Comparison of ENCODE assay signal across 8 mouse cellular contexts in the genomic region with DNA sequence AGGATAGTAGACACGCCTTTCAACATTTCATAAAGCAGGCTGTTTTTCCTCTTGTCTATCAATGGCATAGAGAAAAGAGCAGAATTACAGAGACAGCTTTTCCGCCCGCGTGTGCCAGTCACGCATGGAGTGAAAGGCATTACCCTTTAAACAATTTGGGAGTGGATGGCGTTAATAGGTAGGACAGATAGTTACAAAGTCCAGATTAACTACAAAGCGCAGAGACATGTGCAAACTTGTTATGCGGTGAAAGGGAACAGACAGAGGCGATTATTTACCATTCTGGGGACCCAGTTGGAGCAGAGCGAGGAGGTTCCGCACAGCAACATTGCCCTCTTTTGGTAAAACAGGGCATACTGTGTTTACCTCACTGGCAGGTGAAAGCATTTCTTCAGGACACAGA.
DNase-seq lines count a peak whose midpoint lies in the region; ATAC-seq and TF ChIP-seq lines count a peak whose summit lies in the region.

No protein-coding gene starts in this region.

- H3K36me3 ChIP-seq in E14TG2a.4 (ENCODE audit: insufficient read depth, low read length), result no peaks in the 10 kb centered on the region
- H3K36me3 ChIP-seq in hindbrain, embryonic 13.5 days, result no peaks in the 10 kb centered on the region
- H3K36me3 ChIP-seq in lung, embryonic 16.5 days (ENCODE audit: control insufficient read depth, insufficient read depth, low read length), result no peaks in the 10 kb centered on the region

- no peaks in the 10 kb centered on the region for H3K9me3 ChIP-seq in E14TG2a.4 (ENCODE audit: low read length)
- no peaks in the 10 kb centered on the region for H3K9me3 ChIP-seq in hindbrain, embryonic 13.5 days
- H3K9me3 ChIP-seq in lung, embryonic 16.5 days (ENCODE audit: control insufficient read depth, low read length), result no peaks in the 10 kb centered on the region

- WGBS in bone marrow, adult 2 months, result 6% methylated on average over 11 of the region's 11 CpGs
- WGBS in hindbrain, embryonic 13.5 days, result 3% methylated on average over 11 of the region's 11 CpGs
- 9% methylated on average over 11 of the region's 11 CpGs for WGBS in lung, embryonic 16.5 days

- H3K9ac ChIP-seq in hindbrain, embryonic 13.5 days, result peak overlapping the region; percentile 60
- peak overlapping the region; percentile 21; the same call in 1 of the 2 replicates for H3K9ac ChIP-seq in lung, embryonic 16.5 days (ENCODE audit: low read length)

- H3K4me2 ChIP-seq in hindbrain, embryonic 13.5 days, result peak overlapping the region; percentile 60
- peak overlapping the region; percentile 49 for H3K4me2 ChIP-seq in lung, embryonic 16.5 days (ENCODE audit: low read depth, low read length)

- 0 out of 2 replicates have a peak, but pooled peaks cover 3% of the 10 kb centered on the region for H3K4me1 ChIP-seq in E14TG2a.4 (replicated peaks; ENCODE audit: low read depth, low read length)
- no peaks in the 10 kb centered on the region for H3K4me1 ChIP-seq in bone marrow, adult 2 months (ENCODE audit: control insufficient read depth, insufficient read depth, low read length)
- peaks cover 18% of the 10 kb centered on the region; the same call in 1 of the 2 replicates for H3K4me1 ChIP-seq in hindbrain, embryonic 13.5 days (replicated peaks)
- H3K4me1 ChIP-seq in lung, embryonic 16.5 days (replicated peaks; ENCODE audit: control insufficient read depth, insufficient read depth, low read length), result 0 out of 2 replicates have a peak, but pooled peaks cover 3% of the 10 kb centered on the region

- peak; percentile 41 for DNase-seq in fibroblast of lung, adult 2 months (ENCODE audit: low read depth)
- DNase-seq in layer of hippocampus, adult 9-11 months, result peak; percentile 45
- peak; percentile 84 for DNase-seq in retina, embryonic 14.5 days (ENCODE audit: low spot score)

- peak; percentile 38; the same call in 1 of the 2 replicates for TF ChIP-seq CTCF in E14TG2a.4 (conservative IDR thresholded peaks at IDR 0.05; ENCODE audit: low read length)
- peak; percentile 28; the same call in 1 of the 2 replicates for TF ChIP-seq CTCF in bone marrow, adult 2 months (IDR thresholded peaks at IDR 0.05; ENCODE audit: control insufficient read depth, insufficient read depth, low read length)

- no peak overlapping the region for H3K27ac ChIP-seq in bone marrow, adult 2 months (ENCODE audit: control insufficient read depth, insufficient read depth, low read depth, low read length, poor library complexity)
- no peak overlapping the region for H3K27ac ChIP-seq in hindbrain, embryonic 13.5 days
- H3K27ac ChIP-seq in lung, embryonic 16.5 days (ENCODE audit: low read length), result no peak overlapping the region

- peak; percentile 88 for ATAC-seq in hindbrain, embryonic 13.5 days (ENCODE audit: low FRiP score)
- no peak for ATAC-seq in lung, embryonic 16.5 days (ENCODE audit: low read depth)
- no peak for ATAC-seq in inflammation-experienced regulatory T-cells, adult 6 months

- no peak for TF ChIP-seq POLR2A in bone marrow, adult 2 months (IDR thresholded peaks at IDR 0.05; ENCODE audit: borderline replicate concordance, control insufficient read depth, low read depth, low read length)

- no peak overlapping the region for H3K4me3 ChIP-seq in E14TG2a.4 (replicated peaks; ENCODE audit: low read length)
- H3K4me3 ChIP-seq in bone marrow, adult 2 months (replicated peaks; ENCODE audit: control insufficient read depth, low read depth, low read length), result no peak overlapping the region
- peak overlapping the region; percentile 38 for H3K4me3 ChIP-seq in hindbrain, embryonic 13.5 days
- peak overlapping the region; percentile 23 for H3K4me3 ChIP-seq in lung, embryonic 16.5 days (ENCODE audit: low read length)

- no peaks in the 10 kb centered on the region for H3K27me3 ChIP-seq in E14TG2a.4 (ENCODE audit: insufficient read depth, low read length)
- H3K27me3 ChIP-seq in hindbrain, embryonic 13.5 days, result peaks cover 10% of the 10 kb centered on the region
- peaks cover 3% of the 10 kb centered on the region; the same call in 1 of the 2 replicates for H3K27me3 ChIP-seq in lung, embryonic 16.5 days (ENCODE audit: control insufficient read depth, insufficient read depth, low read depth, low read length)

Comparison
In these comparisons a context has a peak if more than half of its experiments do, and no peak if none do; other contexts are left out.
1. H3K4me3 ChIP-seq: peak in hindbrain, embryonic 13.5 days (single experiment) and lung, embryonic 16.5 days (single experiment); none in E14TG2a.4 (single experiment) and bone marrow, adult 2 months (single experiment).
2. Peak in every context shown above with its lines, with median percentiles within 50 percentile points of each other: DNase-seq.